Mouse (Mus musculus): ENCODE results near the gene Nkx1-2.

DNA sequence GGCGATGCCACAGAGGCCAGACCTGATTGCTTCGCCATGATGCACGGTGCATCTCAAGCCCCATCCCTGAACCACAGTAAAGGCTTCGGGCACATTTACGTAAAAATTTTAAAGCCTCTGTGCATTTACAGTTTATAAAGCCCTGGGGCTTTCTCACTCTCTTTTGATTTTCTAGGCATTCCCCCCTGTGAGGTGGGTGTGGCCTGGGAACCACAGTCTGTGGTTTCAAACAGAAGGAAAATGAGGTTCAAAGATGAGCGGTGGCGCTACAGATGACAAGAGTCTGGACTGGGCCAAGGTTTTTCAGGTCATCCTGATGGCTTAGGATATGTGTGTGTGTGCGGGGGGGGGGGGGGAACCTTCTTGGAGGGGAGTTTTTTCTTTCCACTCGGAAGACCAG, 589 bp upstream of the Nkx1-2 start:
- TF ChIP-seq CTCF (conservative IDR thresholded peaks at IDR 0.05; ENCODE audit: insufficient read depth, insufficient read length, low read depth, low read length) = no peak
- no peak for TF ChIP-seq POLR2A (IDR thresholded peaks at IDR 0.05; ENCODE audit: low read depth, low read length)
